Mouse (Mus musculus): Measurements from ENCODE around the gene Alkbh7. TPM values are rescaled to one million over a fixed set of nuclear protein-coding genes. Genes with fewer than 3 reads are reported as not detected.

Alkbh7 gene
- polyA plus RNA-seq, 1 experiment from 2014 or later: 24.5 TPM

DNA sequence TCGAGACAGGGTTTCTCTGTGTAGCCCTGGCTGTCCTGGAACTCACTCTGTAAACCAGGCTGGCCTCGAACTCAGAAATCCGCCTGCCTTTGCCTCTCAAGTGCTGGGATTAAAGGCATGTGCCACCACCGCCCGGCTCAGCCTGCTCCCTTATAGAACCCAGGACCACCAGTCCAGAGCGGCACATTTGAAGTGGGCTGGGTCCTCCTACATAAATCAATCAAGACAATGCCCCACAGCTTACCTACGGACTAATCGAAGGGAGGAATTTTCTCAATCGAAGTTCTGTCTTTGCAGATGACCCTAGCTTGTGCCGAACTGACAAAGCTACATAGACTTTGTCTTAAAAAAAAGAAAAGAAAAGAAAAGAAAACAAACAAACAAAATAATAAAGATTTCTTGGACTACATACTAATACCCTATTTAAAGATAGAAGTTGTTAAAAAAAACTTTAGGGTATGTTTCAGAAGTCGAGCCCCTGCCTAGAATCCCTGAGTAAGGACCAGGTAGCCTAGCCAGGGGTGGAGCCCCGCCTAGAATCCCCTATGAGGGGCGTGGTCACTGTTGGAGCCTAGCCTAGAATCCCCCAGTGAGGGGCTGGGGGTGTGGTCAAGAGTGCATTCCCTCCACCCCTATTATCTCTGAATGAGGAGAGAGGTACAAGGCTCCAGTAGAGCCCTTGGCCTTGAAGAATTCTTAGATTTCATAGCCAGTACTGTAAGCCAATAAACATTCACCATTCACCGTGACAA is 23.0 kb upstream of the Alkbh7 start:
- H3K27ac ChIP-seq: no peak overlapping the region
- H3K4me3 ChIP-seq: no peak overlapping the region
- no peaks in the 10 kb centered on the region for H3K9me3 ChIP-seq (replicated peaks)
- H3K27me3 ChIP-seq (replicated peaks): peaks cover 29% of the 10 kb centered on the region
- no peak for ATAC-seq
- 54% methylated on average over 13 of the region's 14 CpGs for WGBS (ENCODE audit: insufficient replicate concordance)
- H3K36me3 ChIP-seq: no peaks in the 10 kb centered on the region
- H3K4me1 ChIP-seq: peaks cover 12% of the 10 kb centered on the region
- H3K4me2 ChIP-seq: no peak overlapping the region
- H3K9ac ChIP-seq: no peak overlapping the region

- no peak overlapping the region for H3K4me2 ChIP-seq
- peaks cover 22% of the 10 kb centered on the region for H3K27me3 ChIP-seq (replicated peaks)
- no peak for ATAC-seq
- no peaks in the 10 kb centered on the region for H3K36me3 ChIP-seq
- no peak overlapping the region for H3K9ac ChIP-seq
- no peak overlapping the region for H3K4me3 ChIP-seq
- no peak overlapping the region for H3K27ac ChIP-seq
- peaks cover 12% of the 10 kb centered on the region for H3K4me1 ChIP-seq
- WGBS (ENCODE audit: insufficient replicate concordance): 69% methylated on average over 5 of the region's 5 CpGs
- no peaks in the 10 kb centered on the region for H3K9me3 ChIP-seq (replicated peaks)
Measured at GRCm38 (mm10) chr17:56974708-56975240, 22.4 kb upstream of the Alkbh7 start.

DNA sequence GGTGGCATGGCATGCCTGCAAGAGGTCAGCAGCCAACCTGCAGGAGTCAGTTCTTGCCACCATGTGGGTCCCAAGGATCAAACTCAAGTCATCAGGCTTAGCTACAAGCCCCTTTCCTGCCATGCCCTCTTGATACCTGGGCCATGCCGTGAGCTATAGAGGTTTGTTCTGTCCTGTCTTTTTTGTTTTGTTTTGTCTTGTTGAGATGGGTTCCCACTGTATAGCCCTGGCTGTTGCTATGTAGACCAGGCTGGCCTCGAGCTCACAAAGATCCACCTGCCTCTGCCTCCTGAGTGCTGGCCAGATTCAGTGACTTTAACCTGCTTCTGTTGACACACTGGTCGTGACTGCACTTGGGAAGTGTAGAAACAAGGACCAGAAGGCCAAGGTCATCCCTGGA is 21.7 kb upstream of the Alkbh7 start:
- Histone ChIP-seq H3K4me2 (no peak overlapping the region), H3K36me3 (no peaks in the 10 kb centered on the region), H3K9ac (no peak overlapping the region), H3K4me3 (no peak overlapping the region), H3K9me3 (replicated peaks) (no peaks in the 10 kb centered on the region), H3K27ac (no peak overlapping the region), H3K4me1 (peaks cover 16% of the 10 kb centered on the region), H3K27me3 (replicated peaks) (peaks cover 17% of the 10 kb centered on the region)
- ATAC-seq: no peak
- WGBS (ENCODE audit: insufficient replicate concordance): 63% methylated on average over 3 of the region's 3 CpGs

DNA sequence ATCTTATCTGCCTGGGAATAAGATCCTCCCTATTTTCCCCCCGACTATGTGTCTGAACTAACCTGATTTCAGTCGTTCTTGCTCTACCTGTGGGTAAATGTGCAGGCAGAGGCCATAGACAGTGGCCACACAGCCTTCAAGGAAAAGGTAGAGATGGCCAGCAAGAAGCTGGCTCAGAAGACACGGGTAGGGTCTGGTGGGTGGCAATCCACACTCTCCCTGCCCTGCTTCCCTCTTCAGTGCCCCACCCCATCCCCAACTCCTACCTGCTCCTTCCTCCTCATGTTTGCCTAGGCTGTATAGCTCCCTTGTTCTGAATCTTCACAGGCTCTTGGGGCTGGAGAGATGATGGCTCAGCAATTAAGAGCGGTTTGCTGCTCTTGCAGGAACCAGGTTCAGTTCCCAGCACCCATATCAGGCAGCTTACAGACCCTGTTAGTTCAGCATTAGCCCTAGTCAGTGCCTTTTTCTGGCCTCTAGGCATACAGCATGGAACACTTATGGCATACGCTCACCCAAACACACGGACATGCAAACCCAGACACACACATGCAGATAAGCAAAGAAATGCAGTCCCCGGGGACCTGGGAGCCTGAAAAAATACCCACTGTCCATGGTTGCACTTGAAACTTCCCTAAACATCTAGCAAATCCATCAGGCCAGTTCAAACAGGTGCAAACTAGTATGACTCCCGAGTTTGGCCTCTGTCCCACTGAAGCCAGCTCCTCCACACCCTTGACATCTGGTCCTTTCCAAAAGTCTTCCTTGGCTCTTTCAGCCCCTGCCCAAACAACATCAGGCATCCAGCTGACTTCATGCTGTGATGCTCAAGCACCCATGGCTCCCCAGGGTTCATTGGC is 20.4 kb upstream of the Alkbh7 start:
- Histone ChIP-seq H3K9ac (no peak overlapping the region), H3K4me2 (no peak overlapping the region), H3K4me3 (no peak overlapping the region), H3K4me1 (peaks cover 16% of the 10 kb centered on the region), H3K9me3 (replicated peaks) (no peaks in the 10 kb centered on the region), H3K27ac (no peak overlapping the region), H3K36me3 (no peaks in the 10 kb centered on the region), H3K27me3 (replicated peaks) (peaks cover 5% of the 10 kb centered on the region)
- WGBS (ENCODE audit: insufficient replicate concordance): 52% methylated on average over 8 of the region's 8 CpGs
- no peak for ATAC-seq

DNA sequence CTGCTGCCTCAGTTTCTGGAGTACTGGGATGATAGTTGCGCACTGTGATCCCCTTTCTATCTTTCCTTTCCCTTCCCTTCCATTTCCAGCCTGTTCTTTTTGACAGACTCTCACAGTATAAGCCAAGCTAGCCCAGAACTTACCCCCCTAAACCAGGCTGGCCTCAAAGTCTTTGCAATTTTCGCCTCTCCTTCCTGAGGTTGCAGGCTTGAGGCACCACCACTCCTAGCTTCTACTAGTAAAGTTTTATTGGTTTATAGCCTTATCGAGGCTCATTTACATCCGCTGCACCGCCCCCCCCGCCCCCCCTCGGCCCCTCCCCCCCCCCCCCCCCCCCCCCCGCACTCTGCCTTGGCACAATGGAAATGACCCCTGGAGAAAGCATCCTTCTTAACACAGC is 17.6 kb upstream of the Alkbh7 start:
- WGBS (ENCODE audit: insufficient replicate concordance): 38% methylated on average over 6 of the region's 8 CpGs
- no peak overlapping the region for H3K4me3 ChIP-seq
- no peaks in the 10 kb centered on the region for H3K9me3 ChIP-seq (replicated peaks)
- ATAC-seq: no peak
- H3K27me3 ChIP-seq (replicated peaks): no peaks in the 10 kb centered on the region
- H3K36me3 ChIP-seq: no peaks in the 10 kb centered on the region
- no peak overlapping the region for H3K9ac ChIP-seq
- H3K4me1 ChIP-seq: peaks cover 12% of the 10 kb centered on the region
- no peak overlapping the region for H3K27ac ChIP-seq
- no peak overlapping the region for H3K4me2 ChIP-seq

DNA sequence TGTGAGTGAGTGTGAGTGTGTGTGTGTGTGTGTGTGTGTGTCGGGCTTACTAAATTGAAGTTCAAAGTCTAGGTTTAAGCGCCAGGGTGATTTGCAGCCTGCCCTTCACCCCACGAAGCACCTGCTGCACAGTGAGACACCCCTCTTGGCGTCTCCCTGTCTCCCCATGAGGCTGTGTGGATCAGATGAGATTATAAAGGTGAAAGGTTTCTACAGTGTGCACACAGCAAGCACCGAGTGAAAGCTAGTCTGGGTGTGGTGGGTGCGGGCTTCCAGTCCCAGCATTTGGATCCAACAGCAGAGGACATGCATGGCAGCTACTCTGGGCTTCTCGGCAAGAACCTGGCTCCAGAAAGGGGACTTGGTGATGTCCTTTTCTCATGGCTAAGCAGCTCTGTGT is 16.1 kb upstream of the Alkbh7 start:
- no peak for ATAC-seq
- H3K9ac ChIP-seq: no peak overlapping the region
- H3K27ac ChIP-seq: no peak overlapping the region
- H3K27me3 ChIP-seq (replicated peaks): no peaks in the 10 kb centered on the region
- no peaks in the 10 kb centered on the region for H3K9me3 ChIP-seq (replicated peaks)
- H3K36me3 ChIP-seq: no peaks in the 10 kb centered on the region
- no peak overlapping the region for H3K4me3 ChIP-seq
- 0 out of 2 replicates have a peak, but pooled peaks cover 10% of the 10 kb centered on the region for H3K4me1 ChIP-seq
- WGBS (ENCODE audit: insufficient replicate concordance): 54% methylated on average over 7 of the region's 7 CpGs
- H3K4me2 ChIP-seq: no peak overlapping the region

DNA sequence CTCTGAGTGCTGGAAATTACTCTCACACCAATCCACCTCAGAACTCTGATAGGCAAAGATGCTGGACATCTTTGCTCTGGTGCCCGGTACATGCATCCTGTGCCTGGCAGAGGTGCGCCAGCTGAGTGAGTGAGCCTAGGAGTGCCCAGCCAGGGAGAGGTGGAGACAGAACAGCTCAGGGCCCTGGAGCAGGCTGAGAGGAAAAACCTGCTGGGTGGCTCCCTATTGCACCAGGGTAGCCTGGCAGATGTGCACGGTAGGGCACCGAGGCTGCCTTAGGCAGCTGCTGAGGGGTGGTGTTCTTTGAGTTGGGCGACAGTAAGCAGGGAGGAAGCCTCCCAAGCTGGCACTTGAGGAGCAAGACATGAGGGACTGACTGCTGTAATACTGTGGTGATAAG is 15.1 kb upstream of the Alkbh7 start, which contains the start of gene Acer1:
Acer1 (minus strand) TSS at position 114 of the 400 bp plus-strand sequence.
- H3K27ac ChIP-seq: no peak within 1 kb of the TSS
- no peaks in the 10 kb centered on the region for H3K36me3 ChIP-seq
- no peaks in the 10 kb centered on the region for H3K27me3 ChIP-seq (replicated peaks)
- H3K4me3 ChIP-seq: no peak within 1 kb of the TSS
- 69% methylated on average over 5 of the region's 5 CpGs for WGBS (ENCODE audit: insufficient replicate concordance)
- H3K4me1 ChIP-seq: 0 out of 2 replicates have a peak, but pooled peaks cover 4% of the 10 kb centered on the region
- no peak within 1 kb of the TSS for H3K9ac ChIP-seq
- ATAC-seq: no peak
- no peaks in the 10 kb centered on the region for H3K9me3 ChIP-seq (replicated peaks)
- no peak within 1 kb of the TSS for H3K4me2 ChIP-seq

DNA sequence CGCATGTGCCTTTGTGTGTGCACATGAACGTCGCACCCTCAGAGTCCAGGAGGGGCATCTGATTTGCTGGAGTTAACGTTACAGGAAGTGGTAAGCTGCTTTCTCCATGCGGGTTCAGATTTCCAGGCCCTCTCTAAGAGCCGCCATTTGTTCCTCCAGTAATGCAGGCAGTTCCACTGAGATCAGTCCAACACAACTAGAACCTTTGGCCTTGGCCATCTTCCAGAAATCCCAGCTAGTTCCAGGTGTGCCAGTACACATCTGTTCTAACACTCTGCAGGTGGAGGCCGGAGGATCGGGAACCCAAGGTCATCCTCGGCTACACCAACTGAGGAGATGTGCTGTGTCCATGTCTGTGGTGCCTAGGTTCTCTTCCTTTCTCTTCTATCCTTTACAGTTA is 12.3 kb upstream of the Alkbh7 start:
- Histone ChIP-seq H3K27me3 (replicated peaks) (no peaks in the 10 kb centered on the region), H3K4me1 (0 out of 2 replicates have a peak, but pooled peaks cover 2% of the 10 kb centered on the region), H3K9me3 (replicated peaks) (no peaks in the 10 kb centered on the region), H3K9ac (no peak overlapping the region), H3K36me3 (no peaks in the 10 kb centered on the region), H3K27ac (no peak overlapping the region), H3K4me2 (no peak overlapping the region), H3K4me3 (no peak overlapping the region)
- 66% methylated on average over 9 of the region's 9 CpGs for WGBS (ENCODE audit: insufficient replicate concordance)
- no peak for ATAC-seq

DNA sequence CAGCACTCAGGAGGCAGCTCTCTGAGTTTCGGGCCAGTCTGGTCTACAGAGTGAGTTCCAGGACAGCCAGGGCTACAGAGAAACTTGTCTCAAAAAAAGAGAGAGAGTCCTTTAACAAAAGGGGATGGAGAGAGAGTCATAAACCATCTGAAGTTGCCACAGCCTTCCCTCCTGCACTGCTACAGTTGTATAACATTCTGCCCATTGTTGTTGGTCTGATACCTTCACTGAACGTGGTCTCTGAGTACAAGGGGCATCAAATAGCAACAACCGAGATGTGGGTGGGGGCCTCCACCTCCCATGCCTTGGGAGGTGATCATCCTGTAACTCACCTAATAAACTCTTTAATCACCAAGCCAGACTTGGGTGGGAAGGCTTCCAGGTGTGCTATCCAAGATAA is 11.5 kb upstream of the Alkbh7 start:
- Histone ChIP-seq H3K9me3 (replicated peaks) (no peaks in the 10 kb centered on the region), H3K9ac (no peak overlapping the region), H3K27ac (no peak overlapping the region), H3K4me2 (no peak overlapping the region), H3K4me1 (peaks cover 2% of the 10 kb centered on the region), H3K27me3 (replicated peaks) (no peaks in the 10 kb centered on the region), H3K36me3 (no peaks in the 10 kb centered on the region), H3K4me3 (no peak overlapping the region)
- WGBS (ENCODE audit: insufficient replicate concordance): 61% methylated on average over 3 of the region's 3 CpGs
- no peak for ATAC-seq

GRCm38 (mm10) chr17:56986105-56986805 is 10.9 kb upstream of the Alkbh7 start:
- H3K9me3 ChIP-seq (replicated peaks): no peaks in the 10 kb centered on the region
- no peak overlapping the region for H3K4me3 ChIP-seq
- no peaks in the 10 kb centered on the region for H3K36me3 ChIP-seq
- no peak for ATAC-seq
- no peak overlapping the region for H3K4me2 ChIP-seq
- 76% methylated on average over 3 of the region's 3 CpGs for WGBS (ENCODE audit: insufficient replicate concordance)
- no peaks in the 10 kb centered on the region for H3K27me3 ChIP-seq (replicated peaks)
- H3K4me1 ChIP-seq: peaks cover 8% of the 10 kb centered on the region
- no peak overlapping the region for H3K27ac ChIP-seq
- H3K9ac ChIP-seq: no peak overlapping the region

- no peak overlapping the region for H3K4me2 ChIP-seq
- no peaks in the 10 kb centered on the region for H3K27me3 ChIP-seq (replicated peaks)
- no peak overlapping the region for H3K27ac ChIP-seq
- H3K4me1 ChIP-seq: peaks cover 18% of the 10 kb centered on the region
- H3K36me3 ChIP-seq: peaks cover 19% of the 10 kb centered on the region
- H3K9ac ChIP-seq: no peak overlapping the region
- no peak for ATAC-seq
- 73% methylated on average over 7 of the region's 7 CpGs for WGBS (ENCODE audit: insufficient replicate concordance)
- no peaks in the 10 kb centered on the region for H3K9me3 ChIP-seq (replicated peaks)
- H3K4me3 ChIP-seq: no peak overlapping the region
Measured at GRCm38 (mm10) chr17:56988441-56988840, 8.7 kb upstream of the Alkbh7 start.

Measured in liver, embryonic 12.5 days (tissue).